Mouse (Mus musculus): ENCODE data around the gene B3gnt3.

The B3gnt3 gene

GRCm38 (mm10) chr8:71645510-71645909 lies 56.1 kb downstream of the B3gnt3 start:
- DNase-seq (ENCODE audit: low spot score in 2 of 2) = no peak
